Mouse (Mus musculus): ENCODE data around the gene Skap2.

- TF ChIP-seq CTCF (IDR thresholded peaks at IDR 0.05; ENCODE audit: borderline replicate concordance, extremely low read depth, insufficient read depth, insufficient read length) (no peak), POLR2A (IDR thresholded peaks at IDR 0.05; ENCODE audit: borderline replicate concordance, extremely low read depth, insufficient read depth, insufficient read length, poor library complexity, severe bottlenecking) (no peak)
Measured at GRCm38 (mm10) chr6:51853291-51853690, 159.1 kb downstream of the Skap2 start.

All from brain, embryonic 14.5 days (tissue).